8 mouse cellular contexts compared by ENCODE assay signal in the genomic region with DNA sequence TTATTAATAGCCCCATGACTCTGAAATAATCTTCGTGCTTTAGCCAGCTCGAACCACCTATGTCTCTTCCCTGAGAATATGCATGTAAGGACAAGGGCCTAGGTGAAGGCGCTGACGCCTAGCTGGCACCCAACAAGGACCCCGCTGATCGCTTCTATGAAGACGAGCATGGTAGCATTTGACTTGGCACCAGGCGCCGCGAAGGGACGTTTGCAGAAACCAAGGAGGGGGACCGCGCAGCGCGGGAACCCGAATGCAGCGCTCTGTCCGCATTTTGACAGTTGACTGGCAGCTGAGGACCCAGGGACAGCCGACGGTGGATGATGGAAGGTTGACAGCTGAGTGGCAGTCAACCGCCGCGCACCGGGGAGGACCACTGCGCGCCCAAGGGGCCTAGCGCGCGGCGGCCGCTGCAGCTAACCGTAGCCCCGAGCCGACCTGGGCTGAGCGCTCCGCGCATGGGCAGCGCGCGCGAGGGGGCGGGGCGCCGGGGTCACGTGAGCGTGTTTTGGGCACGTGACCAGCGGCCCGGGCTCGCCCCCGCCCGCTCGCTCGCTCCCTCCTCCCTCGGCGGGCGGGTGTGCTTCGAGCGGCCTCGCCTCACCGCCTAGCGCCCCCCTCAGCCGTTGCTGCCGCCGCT. TPM values are rescaled to one million over a fixed set of nuclear protein-coding genes. Genes with fewer than 3 reads are reported as not detected.
DNase-seq lines count a peak whose midpoint lies in the region; ATAC-seq and TF ChIP-seq lines count a peak whose summit lies in the region.

A gene (plus strand): TSS at position 561 of the 640 bp plus-strand sequence.

- TF ChIP-seq EP300 in lung, postnatal 0 days (IDR thresholded peaks at IDR 0.05) = no peak

- H3K27me3 ChIP-seq in hindbrain, embryonic 10.5 days (ENCODE audit: insufficient read depth, poor library complexity, severe bottlenecking) = no peaks in the 10 kb centered on the region
- H3K27me3 ChIP-seq in lung, postnatal 0 days (replicated peaks; ENCODE audit: insufficient read depth, low read length) = no peaks in the 10 kb centered on the region

- TF ChIP-seq CTCF in lung, postnatal 0 days (IDR thresholded peaks at IDR 0.05) = peak; percentile 25; the same call in 1 of the 2 replicates

- ATAC-seq in frontal cortex, adult (ENCODE audit: low TSS enrichment) = peak; percentile 80
- peak; percentile 94 for ATAC-seq in lung, postnatal 0 days

- WGBS in hindbrain, embryonic 10.5 days = 1% methylated on average over 61 of the region's 65 CpGs
- WGBS in lung, postnatal 0 days = 1% methylated on average over 50 of the region's 65 CpGs

- no peaks in the 10 kb centered on the region for H3K36me3 ChIP-seq in hindbrain, embryonic 10.5 days
- no peaks in the 10 kb centered on the region for H3K36me3 ChIP-seq in lung, postnatal 0 days (ENCODE audit: insufficient read depth, low read length)

- peak within 1 kb of the TSS; percentile 98 for H3K27ac ChIP-seq in hindbrain, embryonic 10.5 days
- peak within 1 kb of the TSS; percentile 92 for H3K27ac ChIP-seq in lung, postnatal 0 days (ENCODE audit: low read length)

- peaks cover 37% of the 10 kb centered on the region for H3K4me1 ChIP-seq in hindbrain, embryonic 10.5 days (replicated peaks)
- peaks cover 14% of the 10 kb centered on the region; the same call in 1 of the 2 replicates for H3K4me1 ChIP-seq in lung, postnatal 0 days (ENCODE audit: insufficient read depth, low read depth, low read length)

- H3K4me3 ChIP-seq in hindbrain, embryonic 10.5 days = peak within 1 kb of the TSS; percentile 100
- peak within 1 kb of the TSS; percentile 100 for H3K4me3 ChIP-seq in lung, postnatal 0 days (ENCODE audit: low read depth, low read length)

- H3K9ac ChIP-seq in lung, postnatal 0 days (replicated peaks; ENCODE audit: low read depth) = peak within 1 kb of the TSS; percentile 92

- H3K4me2 ChIP-seq in lung, postnatal 0 days (replicated peaks; ENCODE audit: low read depth, low read length) = peak within 1 kb of the TSS; percentile 67

- peak; percentile 42 for DNase-seq in MEL-GATA-1-ER (ENCODE audit: extremely low read depth, low read depth)
- DNase-seq in cerebellum, adult 8-10 months = peak; percentile 95
- DNase-seq in hindbrain, embryonic 10.5 days (ENCODE audit: low spot score) = peak; percentile 93
- DNase-seq in layer of hippocampus, adult 9-11 months = peak; percentile 91
- DNase-seq in lung, postnatal 0 days (ENCODE audit: low spot score) = peak; percentile 95
- peak; percentile 93 for DNase-seq in ovary, postnatal 14 days (ENCODE audit: low spot score)
- DNase-seq in thymus, postnatal 14 days = peak; percentile 99

- H3K9me3 ChIP-seq in hindbrain, embryonic 10.5 days = no peaks in the 10 kb centered on the region
- H3K9me3 ChIP-seq in lung, postnatal 0 days (ENCODE audit: low read length) = no peaks in the 10 kb centered on the region

RNA-seq across cellular contexts. Expression of the gene that starts here (rescaled TPM):
- 11.2 TPM in 2 replicates for polyA plus RNA-seq in hindbrain, embryonic 10.5 days (2016; fragmentation: Nextera tagmentation; extraction: Ambion mirVana)
- polyA plus RNA-seq in lung, postnatal 0 days (2015; fragmentation: Nextera tagmentation; extraction: Ambion mirVana) = 16.6 and 22.8 TPM in 2 replicates

Comparison
In these comparisons a context has a peak if more than half of its experiments do, and no peak if none do; other contexts are left out.
1. Peak in every context shown above with its lines: DNase-seq, ATAC-seq, H3K4me3 ChIP-seq and H3K27ac ChIP-seq.
2. DNase-seq: peak in every context shown above with its lines; median percentile 99 in thymus, postnatal 14 days; 95 in cerebellum, adult 8-10 months; 95 in lung, postnatal 0 days; 93 in hindbrain, embryonic 10.5 days; 93 in ovary, postnatal 14 days; 91 in layer of hippocampus, adult 9-11 months; 42 in MEL-GATA-1-ER.